Mouse (Mus musculus) ES-Bruce4 (cell line): ENCODE results near the gene H2-M5. TPM values are rescaled to one million over a fixed set of nuclear protein-coding genes. Genes with fewer than 3 reads are reported as not detected.

Experiments
- H3K27ac ChIP-seq: 2 replicates; pipeline ENCODE4 v1.5.1; 2012; ENCODE audit warnings: low read length, inconsistent platforms; ENCODE audit not compliant: insufficient read depth
- H3K27me3 ChIP-seq: 2 replicates; pipeline ENCODE4 v1.6.1; 2012; ENCODE audit warnings: mild to moderate bottlenecking, low read length, inconsistent platforms; ENCODE audit not compliant: control insufficient read depth, poor library complexity, insufficient read depth, severe bottlenecking
- H3K36me3 ChIP-seq: 2 replicates; pipeline ENCODE4 v1.6.1; 2012; ENCODE audit warnings: inconsistent platforms, mild to moderate bottlenecking, low read length, moderate library complexity; ENCODE audit not compliant: control insufficient read depth, poor library complexity, insufficient read depth, severe bottlenecking
- H3K4me1 ChIP-seq: one replicate; pipeline ENCODE4 v1.8.1; 2011; ENCODE audit warnings: low read length; ENCODE audit not compliant: control insufficient read depth, insufficient read depth
- H3K4me3 ChIP-seq: 2 replicates; pipeline ENCODE4 v1.5.1; 2011; ENCODE audit warnings: low read depth, mild to moderate bottlenecking, low read length
- H3K9ac ChIP-seq: 2 replicates; pipeline ENCODE4 v1.6.1; 2012; ENCODE audit warnings: low read depth, mild to moderate bottlenecking, inconsistent platforms; ENCODE audit not compliant: poor library complexity, severe bottlenecking
- H3K9me3 ChIP-seq: replicated peaks from 2 replicates; pipeline ENCODE4 v1.6.1; 2012; ENCODE audit warnings: mild to moderate bottlenecking, low read length, inconsistent platforms; ENCODE audit not compliant: control insufficient read depth, poor library complexity, insufficient read depth, severe bottlenecking
- CTCF ChIP-seq: IDR thresholded peaks from one replicate; pipeline ENCODE4 v1.8.1; 2011; ENCODE audit warnings: low read depth, low read length
- EP300 ChIP-seq: IDR thresholded peaks from 2 replicates; pipeline ENCODE4 v1.6.1; 2011; ENCODE audit warnings: low read depth, low read length; ENCODE audit not compliant: insufficient read depth
- POLR2A ChIP-seq: IDR thresholded peaks from one replicate; pipeline ENCODE4 v1.8.1; 2011; ENCODE audit warnings: low read length; ENCODE audit not compliant: insufficient read depth
- polyA plus RNA-seq: library from polyadenylated mRNA; stranded (reverse); fragments of >200 nt; gene quantifications from 2 replicates; pipeline ENCODE4 v1.2.4, GENCODE M21; 2011; ENCODE audit warnings: low read depth; ENCODE audit not compliant: missing spikeins, insufficient read depth, insufficient read length

Gene H2-M5
- polyA plus RNA-seq, 1 experiment = 13.2 TPM

- Histone ChIP-seq H3K36me3 (no peaks in the 10 kb centered on the region), H3K9me3 (no peaks in the 10 kb centered on the region), H3K27me3 (no peaks in the 10 kb centered on the region), H3K4me3 (peak overlapping the region; percentile 45), H3K27ac (no peak overlapping the region), H3K4me1 (peaks cover 2% of the 10 kb centered on the region), H3K9ac (peak overlapping the region; percentile 60; the same call in 1 of the 2 replicates)
- TF ChIP-seq CTCF (no peak), EP300 (no peak), POLR2A (no peak)
Measured at GRCm38 (mm10) chr17:36942391-36942790, 46.9 kb downstream of the H2-M5 start.

GRCm38 (mm10) chr17:36938056-36938455, 51.3 kb downstream of the H2-M5 start:
- Histone ChIP-seq H3K27ac (no peak overlapping the region), H3K9ac (no peak overlapping the region), H3K4me3 (no peak overlapping the region), H3K27me3 (no peaks in the 10 kb centered on the region), H3K4me1 (peaks cover 2% of the 10 kb centered on the region), H3K9me3 (no peaks in the 10 kb centered on the region), H3K36me3 (no peaks in the 10 kb centered on the region)
- no peak for TF ChIP-seq POLR2A
- no peak for TF ChIP-seq CTCF
- no peak for TF ChIP-seq EP300

Other genes with a start within 250 kb of the H2-M5 start
- gene H2-M10.5, start 216.6 kb downstream of the H2-M5 start, polyA plus RNA-seq = not detected in 2 replicates
- gene H2-M10.6, start 177.4 kb downstream of the H2-M5 start, polyA plus RNA-seq = not detected in 2 replicates
- gene Trim26, start 152.4 kb downstream of the H2-M5 start, polyA plus RNA-seq = 46.2 and 53.2 TPM in 2 replicates
- gene Trim15, start 122.3 kb downstream of the H2-M5 start, polyA plus RNA-seq = not detected in 2 replicates
- not detected in 2 replicates for gene Trim10, start 120.0 kb downstream of the H2-M5 start, polyA plus RNA-seq
- gene Trim40, start 99.4 kb downstream of the H2-M5 start, polyA plus RNA-seq = 0.41 TPM in 1 of 2 replicates, not detected in the other
- not detected in 2 replicates for gene Trim31, start 91.4 kb downstream of the H2-M5 start, polyA plus RNA-seq
- gene Rnf39, start 46.6 kb downstream of the H2-M5 start, polyA plus RNA-seq = 0.88 and 2.5 TPM in 2 replicates
- gene Ppp1r11, start 37.8 kb downstream of the H2-M5 start, polyA plus RNA-seq = 67.3 and 68.8 TPM in 2 replicates
- gene Znrd1, start 31.0 kb downstream of the H2-M5 start, polyA plus RNA-seq = 71.7 and 79.6 TPM in 2 replicates
- 29.6 and 30.5 TPM in 2 replicates for gene Znrd1as, start 30.9 kb downstream of the H2-M5 start, polyA plus RNA-seq
- gene 2410137M14Rik, start 8.3 kb downstream of the H2-M5 start, polyA plus RNA-seq = 2.9 and 4.7 TPM in 2 replicates
- 223 and 254 TPM in 2 replicates for gene Zfp57, start 11.6 kb upstream of the H2-M5 start, polyA plus RNA-seq
- not detected in 2 replicates for gene Mog, start 33.9 kb upstream of the H2-M5 start, polyA plus RNA-seq
- gene Gabbr1, start 56.4 kb upstream of the H2-M5 start, polyA plus RNA-seq = 163 and 180 TPM in 2 replicates
- gene Olfr90, start 99.0 kb upstream of the H2-M5 start, polyA plus RNA-seq = 0.22 TPM in 1 of 2 replicates, not detected in the other
- not detected in 2 replicates for gene Olfr91, start 108.7 kb upstream of the H2-M5 start, polyA plus RNA-seq
- gene Olfr92, start 130.6 kb upstream of the H2-M5 start, polyA plus RNA-seq = not detected in 2 replicates
- gene Olfr93, start 172.0 kb upstream of the H2-M5 start, polyA plus RNA-seq = 0.57 and 1.1 TPM in 2 replicates
- 56.7 and 70.8 TPM in 2 replicates for gene Ubd, start 204.4 kb upstream of the H2-M5 start, polyA plus RNA-seq
- gene Olfr94, start 211.5 kb upstream of the H2-M5 start, polyA plus RNA-seq = 0.37 TPM in 1 of 2 replicates, not detected in the other
- gene Olfr95, start 223.6 kb upstream of the H2-M5 start, polyA plus RNA-seq = 0.12 TPM in 1 of 2 replicates, not detected in the other
- not detected in 2 replicates for gene Olfr96, start 230.6 kb upstream of the H2-M5 start, polyA plus RNA-seq
- gene Olfr97, start 247.8 kb upstream of the H2-M5 start, polyA plus RNA-seq = not detected in 2 replicates